Mouse (Mus musculus): ENCODE results near the gene Htatsf1. TPM values are rescaled to one million over a fixed set of nuclear protein-coding genes. Genes with fewer than 3 reads are reported as not detected.

Htatsf1 gene
- total RNA-seq (2023) = 10 to 100 TPM; 34.8 to 44.7 TPM

DNA sequence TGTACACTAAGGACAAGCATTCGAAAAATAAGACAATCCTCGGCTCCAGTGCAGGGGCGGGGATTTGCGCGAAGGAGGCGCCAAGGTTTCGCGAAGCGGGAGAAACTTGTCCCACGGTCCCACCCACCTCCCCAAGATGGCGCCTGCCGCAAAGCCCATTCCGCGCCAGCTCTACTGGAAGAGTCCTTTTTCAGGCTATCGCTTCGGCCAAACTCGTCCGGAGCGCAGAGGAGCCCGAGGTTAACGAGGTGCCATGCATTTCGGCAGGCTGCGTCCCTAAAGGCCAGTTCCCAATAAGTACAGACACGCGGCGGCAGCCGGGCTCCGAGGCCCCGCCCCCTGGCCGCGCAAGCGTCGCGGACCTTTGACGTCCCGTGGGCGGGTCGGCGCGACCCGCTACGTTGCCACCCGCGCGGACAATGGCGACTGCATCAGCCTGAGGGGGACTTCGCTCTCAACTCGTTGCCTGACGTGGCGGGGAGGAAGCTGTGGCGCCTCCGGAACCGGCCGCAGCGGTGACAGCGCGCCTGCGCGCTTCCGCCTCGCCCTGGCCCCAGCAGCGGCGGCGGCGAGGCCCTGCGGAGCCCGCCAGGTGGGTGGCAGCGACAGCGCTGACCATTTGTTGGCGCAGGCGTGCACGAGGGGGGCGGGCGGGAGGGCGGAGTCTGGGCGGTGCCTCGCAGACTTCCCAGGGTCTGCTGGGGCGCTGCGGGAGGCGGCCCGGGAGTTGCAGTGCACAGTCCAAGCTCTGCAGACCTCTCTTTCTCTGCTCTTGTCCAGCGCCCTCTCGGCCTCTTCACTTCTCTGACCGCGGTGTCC lies at the start of gene Htatsf1:
TSS of gene Htatsf1 (plus strand) at position 410 of the 819 bp plus-strand sequence.

DNA sequence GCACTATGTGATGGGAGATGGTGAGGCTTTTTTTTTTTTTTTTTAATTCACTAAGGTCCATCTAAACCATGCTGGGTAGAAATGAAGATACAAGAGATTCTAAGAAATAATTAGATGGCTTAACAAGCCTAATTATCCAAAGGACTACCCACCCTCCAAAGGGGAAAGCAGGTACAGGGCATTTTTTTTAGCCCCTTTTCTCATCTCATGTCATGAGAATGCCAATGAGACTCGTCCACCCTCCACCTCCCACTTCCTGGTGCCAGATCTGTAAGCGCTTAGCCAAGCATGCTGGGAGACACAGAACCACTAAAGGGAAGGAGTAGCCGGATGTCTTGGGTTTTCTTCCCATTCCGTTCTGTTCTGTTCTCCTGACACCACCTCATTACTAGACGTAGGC lies 10.6 kb upstream of the Htatsf1 start, which contains the start of gene Brs3:
TSS of gene Brs3 (plus strand) at position 301 of the 400 bp plus-strand sequence.

DNA sequence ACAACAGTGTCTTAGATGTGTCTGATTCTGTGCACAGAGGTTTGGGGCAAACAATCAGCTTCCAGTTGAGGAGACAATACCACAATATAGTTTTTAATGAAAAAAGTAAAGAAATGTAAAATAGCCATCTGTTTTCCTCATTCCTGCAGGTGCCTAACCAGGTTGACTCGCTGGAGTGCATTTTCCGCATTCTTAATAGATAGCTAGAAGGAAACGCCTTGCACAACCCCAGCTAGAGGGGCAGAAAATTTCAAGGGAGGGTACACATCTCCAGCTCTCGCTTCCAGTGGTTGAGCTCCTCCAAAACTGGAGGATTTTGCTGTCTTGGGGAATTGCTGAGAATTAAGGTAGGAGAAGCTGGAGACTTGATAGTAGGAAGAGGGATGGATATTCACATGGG lies 34.4 kb downstream of the Htatsf1 start, which contains the start of gene Vgll1:
TSS of gene Vgll1 (plus strand) at position 301 of the 400 bp plus-strand sequence.

Other genes starting within 250 kb of the Htatsf1 start
- under 1 TPM; 0.55 to 0.62 TPM for gene Map7d3, start 231.3 kb upstream of the Htatsf1 start, total RNA-seq (2023)
- not detected for gene Adgrg4, start 183.4 kb upstream of the Htatsf1 start, total RNA-seq (2023)
- gene Brs3, start 10.5 kb upstream of the Htatsf1 start, total RNA-seq (2023) = not detected
- gene Vgll1, start 34.5 kb downstream of the Htatsf1 start, total RNA-seq (2023) = not detected
- gene Cd40lg, start 158.6 kb downstream of the Htatsf1 start, total RNA-seq (2023) = under 1 TPM in 1 of 2 experiments, not detected in 1; 0.58 TPM